ENCODE assay signal across 12 mouse cellular contexts in genomic region chr17:4220661-4221360, GRCm38 (mm10).
DNase-seq lines count a peak whose midpoint lies in the region; ATAC-seq and TF ChIP-seq lines count a peak whose summit lies in the region.
"Had no signal": no experiment of that assay in that cellular context is flagged by ENCODE, and none has a peak within 500 bp of the region (broad histone marks: within the 10 kb centered on the region; RNA-seq: fewer than 3 reads in every experiment).

No protein-coding gene starts in this region.

- no peaks in the 10 kb centered on the region for H3K36me3 ChIP-seq in lung, embryonic 14.5 days (ENCODE audit: insufficient read depth)
- H3K36me3 ChIP-seq in limb, embryonic 14.5 days (ENCODE audit: control insufficient read depth, insufficient read depth, low read length) = no peaks in the 10 kb centered on the region
- no peaks in the 10 kb centered on the region for H3K36me3 ChIP-seq in midbrain, embryonic 16.5 days (ENCODE audit: control insufficient read depth, insufficient read depth, low read length)
- H3K36me3 ChIP-seq: hindbrain, embryonic 10.5 days; neural tube, embryonic 15.5 days had no signal

- peaks cover 6% of the 10 kb centered on the region; the same call in 1 of the 2 replicates for H3K4me1 ChIP-seq in lung, embryonic 14.5 days (ENCODE audit: insufficient read depth)
- peaks cover 5% of the 10 kb centered on the region for H3K4me1 ChIP-seq in limb, embryonic 14.5 days (ENCODE audit: control insufficient read depth, insufficient read depth, low read length)
- H3K4me1 ChIP-seq in midbrain, embryonic 16.5 days (ENCODE audit: control insufficient read depth, insufficient read depth, low read length) = no peaks in the 10 kb centered on the region; the same call in 1 of the 2 replicates
- H3K4me1 ChIP-seq: hindbrain, embryonic 10.5 days had no signal

- WGBS in lung, embryonic 14.5 days = 47% methylated on average over 12 of the region's 12 CpGs
- WGBS in limb, embryonic 14.5 days = 32% methylated on average over 12 of the region's 12 CpGs
- WGBS in midbrain, embryonic 16.5 days = 72% methylated on average over 12 of the region's 12 CpGs

- DNase-seq in cerebellum, adult 18-20 months = peak; percentile 4 to 15
- DNase-seq in cerebellum, adult 11-12 months = no peak
- peak; percentile 46 for DNase-seq in lung, embryonic 14.5 days
- DNase-seq in lung, postnatal 25 days (ENCODE audit: low spot score) = no peak
- peak; percentile 47 to 48 for DNase-seq in heart, adult 9 months (ENCODE audit: low spot score in 2 of 2)
- DNase-seq in limb, embryonic 14.5 days (ENCODE audit: low spot score) = peak; percentile 50
- DNase-seq in spleen, postnatal 4 days (ENCODE audit: low spot score in 2 of 2) = no peak
- DNase-seq: liver, postnatal 0 days; thymus, postnatal 25 days had no signal

- TF ChIP-seq CTCF in lung, embryonic 14.5 days (IDR thresholded peaks at IDR 0.05; ENCODE audit: low read depth) = no peak

- H3K4me2 ChIP-seq in lung, embryonic 14.5 days = peak overlapping the region; percentile 12; the same call in 1 of the 2 replicates
- H3K4me2 ChIP-seq in limb, embryonic 14.5 days (replicated peaks; ENCODE audit: low read depth, low read length, severe bottlenecking) = 0 out of 2 replicates have a peak overlapping the region, but pooled peaks have one; percentile 4
- no peak overlapping the region for H3K4me2 ChIP-seq in midbrain, embryonic 16.5 days (ENCODE audit: low read length)
- H3K4me2 ChIP-seq: neural tube, embryonic 15.5 days had no signal

- no peak overlapping the region for H3K9ac ChIP-seq in lung, embryonic 14.5 days
- no peak overlapping the region for H3K9ac ChIP-seq in limb, embryonic 14.5 days (ENCODE audit: low read depth, low read length, severe bottlenecking)
- H3K9ac ChIP-seq in midbrain, embryonic 16.5 days (ENCODE audit: low read depth, low read length) = no peak overlapping the region
- H3K9ac ChIP-seq: liver, postnatal 0 days; neural tube, embryonic 15.5 days had no signal

- H3K4me3 ChIP-seq in lung, embryonic 14.5 days (ENCODE audit: low read depth, low read length) = no peak overlapping the region
- no peak overlapping the region for H3K4me3 ChIP-seq in limb, embryonic 14.5 days (replicated peaks; ENCODE audit: low read length)
- H3K4me3 ChIP-seq in midbrain, embryonic 16.5 days (ENCODE audit: low read depth, low read length) = no peak overlapping the region
- H3K4me3 ChIP-seq: hindbrain, embryonic 10.5 days; neural tube, embryonic 15.5 days had no signal

- H3K27me3 ChIP-seq in lung, embryonic 14.5 days (ENCODE audit: insufficient read depth, low read length) = no peaks in the 10 kb centered on the region
- no peaks in the 10 kb centered on the region for H3K27me3 ChIP-seq in limb, embryonic 14.5 days (ENCODE audit: control insufficient read depth, insufficient read depth, low read length)
- no peaks in the 10 kb centered on the region for H3K27me3 ChIP-seq in midbrain, embryonic 16.5 days (ENCODE audit: control insufficient read depth, insufficient read depth, low read depth, low read length)
- H3K27me3 ChIP-seq: neural tube, embryonic 15.5 days had no signal

- no peak overlapping the region for H3K27ac ChIP-seq in lung, embryonic 14.5 days (ENCODE audit: low read depth)
- H3K27ac ChIP-seq in limb, embryonic 14.5 days (replicated peaks; ENCODE audit: low read depth, low read length) = no peak overlapping the region
- H3K27ac ChIP-seq in midbrain, embryonic 16.5 days (ENCODE audit: low read length) = no peak overlapping the region
- H3K27ac ChIP-seq: hindbrain, embryonic 10.5 days; neural tube, embryonic 15.5 days had no signal

- ATAC-seq in lung, embryonic 14.5 days (ENCODE audit: insufficient read depth) = peak; percentile 31; the same call in 1 of the 2 replicates
- ATAC-seq in limb, embryonic 14.5 days (ENCODE audit: low FRiP score, low read depth) = no peak
- ATAC-seq in midbrain, embryonic 16.5 days = no peak
- ATAC-seq: liver, postnatal 0 days had no signal

- no peak for TF ChIP-seq POLR2A in limb, embryonic 14.5 days (IDR thresholded peaks at IDR 0.05; ENCODE audit: borderline replicate concordance, extremely low read depth, insufficient read depth, insufficient read length)

- H3K9me3 ChIP-seq in lung, embryonic 14.5 days (ENCODE audit: low read depth, low read length) = no peaks in the 10 kb centered on the region
- no peaks in the 10 kb centered on the region for H3K9me3 ChIP-seq in limb, embryonic 14.5 days (ENCODE audit: control insufficient read depth, low read length)
- no peaks in the 10 kb centered on the region for H3K9me3 ChIP-seq in midbrain, embryonic 16.5 days (replicated peaks; ENCODE audit: control insufficient read depth, low read length, poor library complexity, severe bottlenecking)
- H3K9me3 ChIP-seq: hindbrain, embryonic 10.5 days; neural tube, embryonic 15.5 days had no signal

Comparison
In these comparisons a context has a peak if more than half of its experiments do, and no peak if none do; other contexts are left out.
1. DNase-seq: peak in cerebellum, adult 18-20 months (2 of 2), lung, embryonic 14.5 days (single experiment), heart, adult 9 months (2 of 2) and limb, embryonic 14.5 days (single experiment); none in cerebellum, adult 11-12 months (single experiment), lung, postnatal 25 days (single experiment) and spleen, postnatal 4 days (0 of 2).